Mouse (Mus musculus) kidney, postnatal 25 days (tissue): ENCODE measurements around the gene Msrb1.

ENCODE experiments used
- DNase-seq, 2 experiments: peaks; one replicate each; pipeline ENCODE4 v3.0.0; 2021; ENCODE audit warnings: mixed read lengths in 2 of 2

Gene Msrb1

DNA sequence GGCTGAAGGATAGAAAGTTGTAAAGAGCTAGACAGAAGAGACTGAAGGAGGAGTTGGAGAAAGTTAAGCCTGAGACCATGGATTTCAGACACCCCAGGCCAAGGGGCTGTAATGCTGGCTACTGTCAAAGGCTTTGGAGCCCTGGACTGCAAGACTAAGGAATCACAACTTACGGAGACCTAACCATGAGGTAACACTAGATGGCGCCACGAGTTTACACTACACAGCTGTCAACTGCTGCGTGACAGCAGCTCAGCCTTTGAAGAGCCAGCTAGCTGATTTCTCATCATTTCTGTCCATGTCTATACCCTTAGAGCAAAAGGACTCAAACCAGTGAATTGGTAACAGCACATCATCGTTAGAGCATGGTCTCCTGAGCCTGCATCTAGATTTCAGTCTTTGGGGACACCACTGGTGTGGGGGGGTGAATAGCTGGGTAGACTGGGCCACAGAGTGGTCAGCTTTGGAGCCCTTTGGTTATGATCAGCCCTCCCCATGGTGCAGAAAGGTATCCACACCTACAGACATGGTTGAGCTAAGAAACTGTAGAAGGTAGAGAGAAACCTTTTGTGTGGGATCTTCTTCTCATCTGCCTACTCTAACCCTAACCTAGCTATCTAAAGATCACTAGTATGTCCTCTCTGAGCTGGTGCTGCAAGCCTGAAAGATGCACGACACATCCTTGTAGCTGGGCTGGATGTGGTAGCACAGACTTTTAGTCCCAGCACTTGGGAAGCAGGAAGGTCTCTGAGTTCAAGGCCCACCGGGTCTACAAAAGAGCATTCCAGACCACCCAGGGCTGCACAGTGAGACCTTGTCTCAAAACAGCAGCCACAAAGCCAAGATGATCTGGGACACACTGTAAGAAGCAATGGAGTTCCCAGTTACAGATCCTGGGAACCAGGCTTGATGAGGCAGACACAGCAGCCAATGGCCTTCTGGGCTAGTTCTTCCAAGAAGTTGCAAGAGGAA lies 9.4 kb downstream of the Msrb1 start:
- DNase-seq = peak; percentile 86 to 93

DNA sequence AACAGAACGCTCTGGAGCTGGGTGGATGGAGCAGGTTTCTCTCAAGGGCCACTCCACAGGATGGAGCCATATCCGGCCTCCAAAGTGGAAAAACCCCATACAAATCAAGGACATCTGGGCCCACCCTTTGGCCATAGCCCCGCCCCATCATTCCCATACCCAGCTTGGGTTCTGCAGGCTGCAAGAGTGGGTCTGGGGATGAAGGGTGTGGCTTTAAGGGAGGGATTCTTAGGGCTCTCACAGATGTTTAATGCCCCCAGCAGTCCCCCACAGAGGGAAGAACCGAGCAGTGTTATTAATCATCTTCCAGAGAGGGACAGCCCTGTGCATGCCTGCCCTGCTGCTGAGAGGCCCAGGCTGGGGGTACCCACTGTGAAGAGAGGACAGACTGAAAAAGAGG lies 10.5 kb downstream of the Msrb1 start:
- no peak for DNase-seq

DNA sequence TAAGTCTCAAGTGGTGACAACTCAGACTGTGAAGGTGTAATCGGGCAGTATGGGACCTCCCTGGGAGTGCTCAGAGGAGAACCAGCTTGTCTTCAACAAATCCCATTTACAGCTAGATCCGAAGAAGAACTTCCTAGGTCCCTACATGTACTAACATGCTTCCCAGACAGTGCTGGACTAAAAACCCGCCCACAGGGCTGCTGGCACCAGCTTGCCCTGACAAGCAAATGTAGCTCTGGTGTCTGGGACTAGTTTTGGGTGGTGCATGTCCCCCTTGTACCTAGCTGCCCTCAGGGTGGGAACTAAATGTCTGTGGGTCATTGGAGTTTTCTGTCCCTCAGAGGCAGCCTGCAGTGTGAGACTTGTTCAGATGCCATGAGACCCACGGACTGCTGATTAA lies 15.1 kb downstream of the Msrb1 start:
- no peak for DNase-seq

DNA sequence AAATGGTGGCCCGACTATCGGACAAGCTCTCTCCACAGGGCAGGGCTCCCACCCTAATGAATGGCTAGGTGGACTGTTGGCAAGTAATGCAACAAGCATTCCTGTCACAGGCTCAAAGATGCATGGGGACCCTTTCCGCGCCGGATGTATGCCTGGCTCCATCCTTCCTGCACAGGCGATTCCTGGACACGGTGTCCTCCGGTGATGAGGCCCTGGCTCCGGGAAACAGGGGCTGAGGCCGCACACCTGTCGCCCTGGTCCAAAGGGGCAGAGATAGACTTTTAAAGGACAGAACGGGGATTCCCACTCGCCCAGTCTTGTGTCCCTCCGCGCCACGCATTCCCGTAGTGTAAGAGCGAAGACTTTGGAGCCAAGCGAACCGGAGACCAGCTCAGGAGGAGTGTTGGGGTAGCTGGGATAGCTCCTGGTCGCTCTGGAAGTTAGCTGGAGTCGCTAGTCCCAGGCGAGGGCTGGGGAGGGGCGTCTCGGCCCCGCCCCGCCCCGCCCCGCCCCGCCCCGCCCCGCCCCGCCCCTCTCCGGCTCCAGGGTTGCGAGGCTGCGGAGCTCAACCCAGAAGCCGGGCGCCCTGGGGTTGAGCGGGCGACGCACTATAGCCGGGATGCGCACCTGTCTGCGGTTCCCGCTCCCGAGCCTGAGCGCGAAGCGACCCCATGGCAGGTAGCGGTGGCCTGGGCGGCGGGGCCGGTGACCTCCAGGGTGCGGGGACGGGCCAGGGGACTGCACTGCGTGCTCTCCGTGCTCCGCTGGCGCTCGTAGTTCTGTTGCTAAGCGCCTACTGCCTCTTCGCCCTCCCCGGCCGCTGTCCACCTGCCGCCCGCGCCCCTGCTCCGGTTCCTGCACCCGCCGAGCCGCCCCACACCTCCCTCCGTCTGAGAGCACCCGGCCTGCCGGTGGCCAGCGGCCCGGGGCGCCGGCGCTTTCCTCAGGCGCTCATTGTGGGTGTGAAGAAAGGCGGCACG lies 16.3 kb downstream of the Msrb1 start, which contains the start of gene Hs3st6:
Gene Hs3st6 (plus strand): TSS at position 574 of the 980 bp plus-strand sequence.
- DNase-seq = peak; percentile 42 to 69

DNA sequence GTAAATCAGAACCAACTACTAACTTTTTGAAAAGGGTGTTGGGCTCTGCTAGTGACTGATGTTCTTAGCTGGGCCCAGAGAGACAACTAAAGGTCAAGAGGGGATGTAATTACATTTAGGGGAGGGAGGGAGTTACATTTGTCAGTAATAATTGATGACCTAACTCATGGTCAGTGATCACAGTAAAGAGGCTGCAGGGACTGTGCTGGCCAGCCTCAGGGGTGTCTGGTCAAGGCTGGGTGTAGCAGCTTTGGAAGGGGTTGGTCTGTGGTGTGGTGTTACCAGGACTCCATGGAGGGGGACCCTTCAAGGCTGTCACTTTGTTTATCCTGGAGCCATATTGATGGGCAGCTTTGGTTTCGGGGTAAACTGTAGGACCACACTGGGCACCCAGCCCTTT lies 21.0 kb downstream of the Msrb1 start:
- no peak for DNase-seq

DNA sequence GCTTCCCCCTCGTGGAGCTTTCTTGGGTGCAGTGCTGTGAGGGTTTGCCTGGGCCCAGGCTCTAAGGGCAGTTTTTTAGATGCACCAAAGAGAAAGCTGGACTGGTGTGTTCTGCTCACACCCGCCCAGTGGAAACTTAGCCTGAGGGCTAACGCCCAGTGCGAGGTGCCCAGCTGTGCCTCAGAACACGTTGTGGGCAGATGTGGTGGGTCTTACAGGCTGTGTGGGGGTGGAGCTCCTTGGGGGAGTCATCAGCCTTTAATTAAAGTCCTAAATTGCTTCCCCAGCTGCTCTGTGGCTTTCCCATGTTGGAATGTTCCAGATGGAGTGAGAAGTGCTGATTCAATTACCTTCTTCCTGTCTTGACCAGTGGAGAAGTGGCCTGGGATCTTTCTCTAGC lies 24.7 kb downstream of the Msrb1 start:
- peak in 1 of 2 experiments; percentile 42 for DNase-seq

DNA sequence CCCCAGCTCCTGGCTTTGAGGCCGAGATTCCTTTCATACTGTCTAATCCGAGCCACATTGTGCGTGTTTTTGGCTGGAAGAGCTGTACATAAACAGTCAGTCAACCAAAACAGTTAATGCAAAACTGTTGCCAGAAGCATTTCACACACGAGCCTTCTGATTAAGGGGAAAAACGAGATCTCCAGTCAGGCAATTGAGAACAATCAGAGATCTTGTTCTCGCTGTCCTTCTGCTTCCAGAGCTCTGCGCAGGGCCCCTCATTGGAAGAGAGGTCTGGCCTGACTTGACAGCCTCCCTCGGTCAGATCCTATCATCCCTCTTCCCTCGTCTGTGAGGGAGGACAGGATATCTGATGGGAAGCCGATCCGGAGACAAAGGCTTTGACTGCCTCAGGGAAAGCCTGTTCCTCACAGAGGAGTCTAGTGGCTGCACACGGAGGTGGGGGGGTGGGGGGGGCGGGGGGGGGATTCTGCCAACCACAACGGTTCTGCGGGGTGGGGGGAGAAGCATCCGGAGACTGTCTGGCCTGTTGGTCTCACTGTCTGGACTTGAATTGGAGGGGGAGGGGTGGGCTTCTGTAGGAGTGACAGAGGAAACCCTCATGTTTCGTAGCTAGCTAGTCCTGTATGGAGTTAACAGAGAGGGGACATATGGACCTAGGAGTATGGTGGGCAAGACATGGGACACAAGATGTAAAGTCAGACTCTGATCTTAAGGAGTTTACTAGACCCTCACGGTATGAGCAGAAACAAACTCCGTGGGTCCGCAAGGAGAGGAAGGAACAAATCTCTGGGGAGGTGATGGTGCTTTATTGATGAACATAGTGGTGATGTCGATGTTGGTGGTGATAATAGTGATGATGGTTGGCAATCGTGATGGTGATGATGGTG lies 28.8 kb downstream of the Msrb1 start:
- DNase-seq = no peak

DNA sequence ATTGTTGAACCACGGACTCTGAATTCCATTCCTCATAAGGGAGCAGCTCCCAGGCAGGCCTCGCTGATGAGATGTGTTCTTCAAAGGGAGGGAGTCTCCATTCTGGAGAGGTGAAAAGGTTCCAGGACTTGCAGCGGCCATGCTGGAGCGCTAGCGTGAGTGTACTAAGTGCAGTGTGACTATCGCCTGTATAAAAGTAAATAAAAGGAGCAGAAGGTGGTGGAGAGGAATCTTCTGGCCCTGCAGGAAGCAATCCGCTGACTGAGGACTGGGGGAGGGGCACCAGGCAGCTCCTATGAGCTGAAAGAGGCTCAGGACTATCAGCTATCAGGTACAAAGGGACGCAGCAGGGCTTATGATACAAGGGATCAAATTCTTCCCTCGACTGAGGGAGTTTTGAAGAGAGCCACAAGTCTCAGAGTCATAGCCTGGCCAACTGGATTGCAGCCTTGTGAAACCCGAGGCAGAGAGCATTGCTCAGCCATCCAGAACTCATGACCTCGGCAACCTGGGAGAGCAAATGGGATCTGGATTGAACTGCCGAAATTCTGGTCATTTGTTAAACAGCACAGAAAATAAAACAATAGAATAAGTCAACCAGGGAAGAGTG lies 29.9 kb downstream of the Msrb1 start:
- DNase-seq = peak; percentile 51 to 68

DNA sequence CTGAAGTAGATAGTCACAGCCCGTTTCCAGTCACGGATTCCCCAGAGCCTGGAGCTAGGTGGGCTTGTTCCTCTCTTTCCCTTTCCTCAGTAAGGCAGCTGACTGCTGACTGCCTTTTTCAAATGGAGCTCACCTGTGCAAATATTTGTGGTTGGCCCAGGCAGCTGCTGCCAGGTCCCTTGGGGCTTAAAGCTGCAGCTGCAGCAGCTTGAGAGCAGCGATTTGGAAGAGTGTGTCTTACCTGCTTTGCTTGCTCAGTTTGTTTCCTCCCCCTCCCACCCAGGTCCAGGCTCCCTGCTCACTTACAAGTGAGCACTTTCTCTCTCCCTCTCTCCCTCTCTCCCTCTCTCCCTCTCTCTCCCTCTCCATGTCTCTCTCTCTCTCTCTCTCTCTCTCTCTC lies 32.7 kb downstream of the Msrb1 start:
- DNase-seq = no peak

DNA sequence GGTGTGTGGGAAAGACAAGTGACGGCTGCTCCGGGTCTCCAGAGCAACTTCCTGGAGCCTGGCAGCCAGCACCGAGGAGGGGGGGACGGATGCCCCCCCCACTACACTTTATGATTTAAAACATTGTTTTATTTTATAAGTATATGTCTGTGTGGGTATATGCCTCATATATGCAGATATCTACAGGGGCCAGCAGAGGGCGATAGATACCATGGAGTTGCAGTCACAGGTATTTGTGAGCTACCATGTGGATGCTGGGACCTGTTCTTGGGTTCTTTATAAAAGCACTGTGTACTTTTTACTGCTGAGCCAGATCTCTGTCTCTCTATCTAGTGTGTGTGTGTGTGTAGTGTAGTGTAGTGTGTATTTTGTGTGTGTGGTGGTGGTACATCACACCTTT lies 36.8 kb downstream of the Msrb1 start:
- DNase-seq = no peak

DNA sequence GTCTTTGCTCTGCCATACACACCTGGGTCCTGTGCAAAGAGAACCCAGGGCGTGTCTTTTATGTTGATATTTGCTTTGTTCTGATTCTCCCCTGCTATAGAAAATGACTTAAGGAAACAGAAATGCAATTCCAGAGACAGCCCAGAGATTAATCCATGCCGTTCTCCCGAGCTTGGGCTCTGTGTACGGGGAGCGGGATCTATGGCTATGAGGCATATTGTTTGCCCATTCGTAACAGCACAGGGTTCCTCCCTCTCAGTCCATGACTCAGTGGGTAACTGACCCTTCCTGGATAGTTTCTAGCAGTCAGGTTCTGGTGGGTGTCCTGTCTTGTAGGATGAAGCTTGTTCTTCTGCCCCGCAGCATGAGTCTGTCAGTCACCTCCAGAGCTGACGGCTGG lies 38.7 kb downstream of the Msrb1 start:
- no peak for DNase-seq

DNA sequence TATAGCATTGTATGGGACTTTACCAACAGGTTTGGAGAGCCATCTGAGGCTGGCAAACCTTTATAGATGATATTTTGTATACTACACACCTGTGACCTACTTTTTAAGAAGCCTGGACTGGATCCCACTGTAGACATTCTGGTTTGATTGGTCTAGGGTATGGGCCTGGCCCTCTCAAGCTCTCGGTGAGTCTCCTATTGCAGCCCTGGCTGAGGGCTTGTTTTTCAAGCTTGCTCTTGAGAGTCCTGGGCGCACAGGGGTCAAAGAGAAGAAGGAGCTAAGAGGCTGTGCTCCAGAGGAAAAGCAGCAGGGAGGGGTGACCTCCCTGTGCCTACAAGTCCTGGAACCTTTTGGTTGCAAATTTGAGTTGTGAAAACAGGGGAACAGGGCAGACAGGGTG lies 40.6 kb downstream of the Msrb1 start:
- DNase-seq = no peak

DNA sequence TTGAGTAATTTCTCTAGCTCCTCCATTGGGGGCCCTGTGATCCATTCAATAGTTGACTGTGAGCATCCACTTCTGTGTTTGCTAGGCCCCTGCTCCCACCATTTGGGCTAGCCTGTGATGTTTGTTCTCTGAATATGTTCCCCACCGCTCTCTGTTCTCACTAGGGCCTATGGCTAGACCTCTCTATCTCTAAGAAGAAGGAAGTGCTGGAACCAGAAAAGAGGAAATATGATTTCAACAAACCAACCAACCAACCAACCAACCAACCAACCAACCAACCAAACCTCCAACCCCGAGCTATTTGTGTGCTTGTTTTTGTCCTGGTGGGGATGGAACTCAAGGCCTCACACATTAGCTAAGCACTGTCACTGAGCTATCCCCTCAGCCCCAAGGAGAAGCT lies 44.4 kb downstream of the Msrb1 start:
- DNase-seq = no peak

DNA sequence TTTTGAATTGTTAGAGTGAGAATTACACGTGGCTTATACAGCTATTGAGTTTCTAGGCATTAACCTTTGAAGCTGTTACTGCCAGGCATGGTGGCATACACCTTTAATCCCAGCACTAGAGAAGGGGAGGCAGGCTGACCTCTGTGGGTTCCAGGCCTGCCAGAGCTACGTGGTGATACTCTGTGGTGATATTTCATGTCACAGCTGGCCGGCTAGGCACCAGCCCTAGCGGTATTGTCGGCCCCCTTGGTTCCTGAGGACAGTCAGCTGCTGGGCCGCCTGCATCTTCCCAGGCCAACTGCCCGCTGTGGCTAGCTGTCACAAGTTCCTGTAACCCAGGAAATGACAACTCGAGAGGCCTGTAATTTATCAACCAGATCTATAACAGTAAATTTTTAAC lies 55.7 kb downstream of the Msrb1 start:
- DNase-seq = no peak
